In the genomic region with DNA sequence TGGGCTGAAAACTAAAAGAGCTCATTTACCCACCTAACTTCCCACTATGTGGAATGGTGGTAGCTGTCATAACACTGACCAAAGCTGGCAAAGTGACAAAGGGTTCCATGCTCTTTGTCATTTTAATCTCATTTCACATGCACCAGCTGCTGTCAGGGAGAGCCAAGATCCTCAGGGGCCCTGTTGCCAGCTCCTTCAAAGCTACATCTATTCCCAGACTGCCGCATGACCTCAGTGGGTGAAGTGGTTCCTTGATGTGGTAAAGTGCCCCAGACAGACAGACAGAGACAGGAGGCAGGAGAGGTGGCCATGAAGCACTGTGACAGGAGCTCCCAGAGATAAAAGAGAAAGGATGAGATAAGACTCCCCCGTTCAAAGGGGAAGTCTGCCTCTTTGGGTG, we compare ENCODE assay signal across 18 mouse cellular contexts. TPM values are rescaled to one million over a fixed set of nuclear protein-coding genes. Genes with fewer than 3 reads are reported as not detected.
DNase-seq lines count a peak whose midpoint lies in the region; ATAC-seq and TF ChIP-seq lines count a peak whose summit lies in the region.
"Had no signal": no experiment of that assay in that cellular context is flagged by ENCODE, and none has a peak within 500 bp of the region (broad histone marks: within the 10 kb centered on the region; RNA-seq: fewer than 3 reads in every experiment).

No protein-coding gene starts in this region.

- H3K4me1 ChIP-seq in forebrain, embryonic 15.5 days = peaks cover 12% of the 10 kb centered on the region
- no peaks in the 10 kb centered on the region for H3K4me1 ChIP-seq in forebrain, postnatal 0 days (ENCODE audit: insufficient read depth)
- peaks cover 39% of the 10 kb centered on the region for H3K4me1 ChIP-seq in midbrain, embryonic 13.5 days (replicated peaks)
- peaks cover 10% of the 10 kb centered on the region for H3K4me1 ChIP-seq in midbrain, embryonic 15.5 days
- peaks cover 53% of the 10 kb centered on the region for H3K4me1 ChIP-seq in heart, embryonic 15.5 days (replicated peaks)

- no peak overlapping the region for H3K9ac ChIP-seq in forebrain, embryonic 15.5 days (replicated peaks)
- no peak overlapping the region for H3K9ac ChIP-seq in forebrain, postnatal 0 days
- H3K9ac ChIP-seq in midbrain, embryonic 13.5 days (replicated peaks) = no peak overlapping the region
- no peak overlapping the region for H3K9ac ChIP-seq in midbrain, embryonic 15.5 days
- H3K9ac ChIP-seq in heart, embryonic 15.5 days = no peak overlapping the region
- H3K9ac ChIP-seq: embryonic facial prominence, embryonic 15.5 days; neural tube, embryonic 15.5 days had no signal

- H3K9me3 ChIP-seq in forebrain, embryonic 15.5 days = no peaks in the 10 kb centered on the region
- no peaks in the 10 kb centered on the region for H3K9me3 ChIP-seq in forebrain, postnatal 0 days (ENCODE audit: low read length)
- H3K9me3 ChIP-seq in midbrain, embryonic 13.5 days = no peaks in the 10 kb centered on the region
- H3K9me3 ChIP-seq in midbrain, embryonic 15.5 days = no peaks in the 10 kb centered on the region
- no peaks in the 10 kb centered on the region for H3K9me3 ChIP-seq in heart, embryonic 15.5 days (replicated peaks)
- H3K9me3 ChIP-seq: embryonic facial prominence, embryonic 15.5 days; neural tube, embryonic 15.5 days had no signal

- WGBS in forebrain, embryonic 15.5 days = 59% methylated on average over 2 of the region's 2 CpGs
- WGBS in forebrain, postnatal 0 days = 40% methylated on average over 2 of the region's 2 CpGs
- 45% methylated on average over 2 of the region's 2 CpGs for WGBS in midbrain, embryonic 13.5 days
- WGBS in midbrain, embryonic 15.5 days = 29% methylated on average over 2 of the region's 2 CpGs
- 14% methylated on average over 2 of the region's 2 CpGs for WGBS in heart, embryonic 15.5 days

- no peak for TF ChIP-seq CTCF in forebrain, postnatal 0 days (IDR thresholded peaks at IDR 0.05; ENCODE audit: low read depth)

- no peak overlapping the region for H3K27ac ChIP-seq in forebrain, embryonic 15.5 days (replicated peaks)
- no peak overlapping the region for H3K27ac ChIP-seq in forebrain, postnatal 0 days (ENCODE audit: low read depth, low read length)
- 0 out of 2 replicates have a peak overlapping the region, but pooled peaks have one; percentile 19 for H3K27ac ChIP-seq in midbrain, embryonic 13.5 days
- H3K27ac ChIP-seq in midbrain, embryonic 15.5 days = no peak overlapping the region
- peak overlapping the region; percentile 35 for H3K27ac ChIP-seq in heart, embryonic 15.5 days
- H3K27ac ChIP-seq: embryonic facial prominence, embryonic 15.5 days; kidney, postnatal 0 days; neural tube, embryonic 15.5 days had no signal

- no peak for DNase-seq in forebrain, postnatal 0 days
- DNase-seq in naive thymus-derived CD4-positive, alpha-beta T cell, adult 2 months (ENCODE audit: low read depth) = peak; percentile 38
- DNase-seq in ovary, adult 18-20 months (ENCODE audit: low spot score) = no peak
- no peak for DNase-seq in kidney, adult 11 months
- DNase-seq: B cell, adult 2 months; cerebellum, adult 11-12 months; layer of hippocampus, adult 9-11 months; right cerebral cortex, adult 18-20 months had no signal

- no peaks in the 10 kb centered on the region for H3K27me3 ChIP-seq in forebrain, embryonic 15.5 days
- H3K27me3 ChIP-seq in forebrain, postnatal 0 days (ENCODE audit: insufficient read depth, low read length) = no peaks in the 10 kb centered on the region
- H3K27me3 ChIP-seq in midbrain, embryonic 13.5 days = 0 out of 2 replicates have a peak, but pooled peaks cover 3% of the 10 kb centered on the region
- H3K27me3 ChIP-seq in midbrain, embryonic 15.5 days (replicated peaks) = no peaks in the 10 kb centered on the region
- H3K27me3 ChIP-seq in heart, embryonic 15.5 days = no peaks in the 10 kb centered on the region
- H3K27me3 ChIP-seq: embryonic facial prominence, embryonic 15.5 days; neural tube, embryonic 15.5 days had no signal

- no peak overlapping the region for H3K4me2 ChIP-seq in forebrain, embryonic 15.5 days (replicated peaks)
- H3K4me2 ChIP-seq in forebrain, postnatal 0 days (ENCODE audit: low read depth) = no peak overlapping the region
- no peak overlapping the region for H3K4me2 ChIP-seq in midbrain, embryonic 13.5 days (replicated peaks)
- H3K4me2 ChIP-seq in midbrain, embryonic 15.5 days = no peak overlapping the region
- no peak overlapping the region for H3K4me2 ChIP-seq in heart, embryonic 15.5 days
- H3K4me2 ChIP-seq: embryonic facial prominence, embryonic 15.5 days; liver, embryonic 11.5 days; neural tube, embryonic 15.5 days had no signal

- H3K4me3 ChIP-seq in forebrain, embryonic 15.5 days = no peak overlapping the region
- H3K4me3 ChIP-seq in forebrain, postnatal 0 days (ENCODE audit: low read depth, low read length) = no peak overlapping the region
- H3K4me3 ChIP-seq in midbrain, embryonic 13.5 days (replicated peaks) = no peak overlapping the region
- no peak overlapping the region for H3K4me3 ChIP-seq in midbrain, embryonic 15.5 days
- H3K4me3 ChIP-seq in heart, embryonic 15.5 days = no peak overlapping the region
- H3K4me3 ChIP-seq: embryonic facial prominence, embryonic 15.5 days; neural tube, embryonic 15.5 days had no signal

- no peaks in the 10 kb centered on the region for H3K36me3 ChIP-seq in forebrain, embryonic 15.5 days
- H3K36me3 ChIP-seq in forebrain, postnatal 0 days (ENCODE audit: insufficient read depth) = no peaks in the 10 kb centered on the region
- H3K36me3 ChIP-seq in midbrain, embryonic 13.5 days = no peaks in the 10 kb centered on the region
- no peaks in the 10 kb centered on the region for H3K36me3 ChIP-seq in midbrain, embryonic 15.5 days (replicated peaks)
- no peaks in the 10 kb centered on the region for H3K36me3 ChIP-seq in heart, embryonic 15.5 days
- H3K36me3 ChIP-seq: embryonic facial prominence, embryonic 15.5 days; neural tube, embryonic 15.5 days had no signal

- 0 out of 2 replicates have a peak, but pooled peaks have one; percentile 14 for ATAC-seq in forebrain, embryonic 15.5 days (replicated peaks)
- ATAC-seq in forebrain, postnatal 0 days = no peak
- no peak for ATAC-seq in midbrain, embryonic 13.5 days
- ATAC-seq in midbrain, embryonic 15.5 days (replicated peaks) = no peak
- ATAC-seq in heart, embryonic 15.5 days (replicated peaks; ENCODE audit: insufficient number of reproducible peaks, insufficient read depth, low FRiP score, low read depth) = peak; percentile 67

RNA-seq across cellular contexts. Expression of gene Tbx19, which starts 49.9 kb away (rescaled TPM):
- polyA plus RNA-seq in forebrain, embryonic 15.5 days (2015; fragmentation: Nextera tagmentation; extraction: Ambion mirVana) = 0.10 TPM in 1 of 2 replicates, not detected in the other
- not detected in 2 replicates for total RNA-seq in forebrain, postnatal 0 days (2014; rRNA removed)
- polyA plus RNA-seq in forebrain, postnatal 0 days (2015; fragmentation: Nextera tagmentation; extraction: Ambion mirVana) = not detected in 2 replicates
- 0.08 TPM in 1 of 2 replicates, not detected in the other for polyA plus RNA-seq in midbrain, embryonic 13.5 days (2015; fragmentation: Nextera tagmentation; extraction: Ambion mirVana)
- 0.08 TPM in 1 of 2 replicates, not detected in the other for polyA plus RNA-seq in midbrain, embryonic 15.5 days (2015; fragmentation: Nextera tagmentation; extraction: Ambion mirVana)
- 0.19 TPM in 1 of 2 replicates, not detected in the other for polyA plus RNA-seq in heart, embryonic 15.5 days (2015; fragmentation: Nextera tagmentation; extraction: Ambion mirVana)
- total RNA-seq: left cerebral cortex, postnatal 10 days; MEL had no signal
- polyA plus RNA-seq: embryonic facial prominence, embryonic 15.5 days; kidney, postnatal 0 days; neural tube, embryonic 15.5 days had no signal

Comparison
In these comparisons a context has a peak if more than half of its experiments do, and no peak if none do; other contexts are left out.
1. ATAC-seq: peak in forebrain, embryonic 15.5 days (single experiment) and heart, embryonic 15.5 days (single experiment); none in forebrain, postnatal 0 days (single experiment), midbrain, embryonic 13.5 days (single experiment) and midbrain, embryonic 15.5 days (single experiment).
2. H3K27ac ChIP-seq: peak in midbrain, embryonic 13.5 days (single experiment) and heart, embryonic 15.5 days (single experiment); none in forebrain, embryonic 15.5 days (single experiment), forebrain, postnatal 0 days (single experiment) and midbrain, embryonic 15.5 days (single experiment).